Mouse (Mus musculus) lung, postnatal 0 days (tissue): ENCODE measurements around the gene Mtfr2. TPM values are rescaled to one million over a fixed set of nuclear protein-coding genes. Genes with fewer than 3 reads are reported as not detected.
A peak's percentile ranks its signal among the peaks of the same experiment; 100 is the strongest.

Experiments used
- ATAC-seq: fragments of 200-750 bp; cut with Nextera tagmentation; 2 replicates; pipeline ENCODE4 v1.8.0; 2017; ENCODE audit warnings: moderate library complexity
- DNase-seq: peaks from one replicate; pipeline ENCODE4 v3.0.0-alpha.2; 2016; ENCODE audit warnings: low spot score
- H3K27ac ChIP-seq: fragments of 300-500 bp; sonication (generic); 2 replicates; pipeline ENCODE4 v1.5.1; 2014; ENCODE audit warnings: antibody characterized with exemption, mild to moderate bottlenecking, low read length, mixed read lengths
- H3K27me3 ChIP-seq: fragments of 300-500 bp; sonication (generic); replicated peaks from 2 replicates; pipeline ENCODE4 v1.6.1; 2014; ENCODE audit warnings: low read length, mixed read lengths; ENCODE audit not compliant: insufficient read depth
- H3K36me3 ChIP-seq: fragments of 300-500 bp; sonication (generic); 2 replicates; pipeline ENCODE4 v1.6.1; 2014; ENCODE audit warnings: low read length, mixed read lengths; ENCODE audit not compliant: insufficient read depth
- H3K4me1 ChIP-seq: fragments of 300-500 bp; sonication (generic); 2 replicates; pipeline ENCODE4 v1.6.1; 2014; ENCODE audit warnings: antibody characterized with exemption, low read depth, low read length, mixed read lengths; ENCODE audit not compliant: insufficient read depth
- H3K4me2 ChIP-seq: fragments of 300-500 bp; sonication (generic); replicated peaks from 2 replicates; pipeline ENCODE4 v1.6.1; 2014; ENCODE audit warnings: low read depth, mild to moderate bottlenecking, low read length, moderate library complexity, mixed read lengths
- H3K4me3 ChIP-seq: fragments of 300-500 bp; sonication (generic); 2 replicates; pipeline ENCODE4 v1.5.1; 2014; ENCODE audit warnings: low read depth, low read length
- H3K9ac ChIP-seq: fragments of 300-500 bp; sonication (generic); replicated peaks from 2 replicates; pipeline ENCODE4 v1.6.1; 2014; ENCODE audit warnings: low read depth, mild to moderate bottlenecking
- H3K9me3 ChIP-seq: fragments of 300-500 bp; sonication (generic); 2 replicates; pipeline ENCODE4 v1.6.1; 2016; ENCODE audit warnings: low read length, mixed read lengths
- CTCF ChIP-seq: IDR thresholded peaks from 2 replicates; pipeline ENCODE4 v1.5.1; 2016; ENCODE audit warnings: antibody characterized with exemption, mild to moderate bottlenecking
- EP300 ChIP-seq: IDR thresholded peaks from 2 replicates; pipeline ENCODE4 v1.6.1; 2016; ENCODE audit warnings: antibody characterized with exemption, mild to moderate bottlenecking, control low read depth
- WGBS: fragments of 180-500 bp; shearing (Covaris S2); extraction: QIAGEN DNeasy Blood & Tissue Kit; methylation state at CpG from one replicate; pipeline ENCODE4 v1.1.7; 2014; 5-methylcytosine and 5-hydroxymethylcytosine counted together
- polyA plus RNA-seq: library from polyadenylated mRNA; unstranded; fragments of >200 nt; fragmentation: Nextera tagmentation; extraction: Ambion mirVana; gene quantifications from 2 replicates; pipeline ENCODE4 v1.2.1, GENCODE M21; 2015

Mtfr2 gene
- 0.29 and 0.63 TPM in 2 replicates for polyA plus RNA-seq

DNA sequence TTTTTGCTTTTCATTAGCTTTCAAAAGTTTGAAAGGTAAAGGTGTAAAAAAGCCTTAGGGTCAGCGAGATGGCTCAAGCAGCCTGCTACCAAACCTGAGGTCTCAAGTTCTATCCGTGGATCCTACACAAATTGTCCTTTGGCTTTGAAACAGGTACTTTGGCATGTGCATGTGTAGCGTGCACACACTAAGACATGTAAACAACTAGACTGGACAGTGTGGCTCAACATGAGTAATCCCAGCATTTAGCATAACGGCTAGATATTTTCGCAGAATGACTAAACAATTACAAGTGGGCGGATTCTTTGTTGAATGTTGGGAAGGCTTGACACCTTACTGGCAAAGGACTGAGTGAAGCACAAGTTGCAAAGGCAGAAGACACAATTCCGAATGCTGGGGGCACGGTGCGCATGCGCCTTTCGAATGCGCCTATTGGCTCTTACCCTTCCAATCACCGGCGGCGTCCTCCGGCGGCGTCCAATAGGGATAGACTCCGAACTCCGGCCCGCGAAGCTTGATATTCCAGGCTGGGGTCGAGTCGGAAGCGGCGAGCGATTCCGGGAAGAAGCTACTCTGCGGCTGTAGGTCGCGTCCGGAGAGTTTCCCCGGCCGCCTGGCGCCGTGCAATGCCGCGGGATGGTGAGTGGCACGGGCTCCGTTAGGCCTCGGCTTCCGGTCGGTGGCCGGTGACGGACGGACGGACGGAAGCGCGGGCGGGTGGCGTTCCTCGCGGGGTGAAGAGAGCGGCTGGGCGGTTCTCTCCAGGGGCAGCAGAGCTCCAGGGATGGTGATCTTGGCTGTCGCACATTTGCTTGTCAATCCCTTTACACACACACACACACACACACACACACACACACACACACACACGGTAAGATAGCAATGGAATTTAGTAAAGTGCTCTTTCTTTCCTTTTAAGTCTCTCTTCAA lies at the start of gene Mtfr2:
Gene Mtfr2, plus strand, starts transcription at position 486 of the 930 bp plus-strand sequence.
- no peak within 1 kb of the TSS for H3K27ac ChIP-seq
- H3K27me3 ChIP-seq, result no peaks in the 10 kb centered on the region
- H3K9ac ChIP-seq, result no peak within 1 kb of the TSS
- H3K4me1 ChIP-seq, result peaks cover 4% of the 10 kb centered on the region; the same call in 1 of the 2 replicates
- under 1% methylated on average over 58 of the region's 58 CpGs for WGBS
- peak within 1 kb of the TSS; percentile 55 for H3K4me3 ChIP-seq
- TF ChIP-seq EP300 (no peak), CTCF (no peak)
- no peaks in the 10 kb centered on the region for H3K9me3 ChIP-seq
- peak; percentile 98 for ATAC-seq
- H3K4me2 ChIP-seq, result peak within 1 kb of the TSS; percentile 90
- peak; percentile 96 for DNase-seq
- H3K36me3 ChIP-seq, result 0 out of 2 replicates have a peak, but pooled peaks cover 7% of the 10 kb centered on the region

DNA sequence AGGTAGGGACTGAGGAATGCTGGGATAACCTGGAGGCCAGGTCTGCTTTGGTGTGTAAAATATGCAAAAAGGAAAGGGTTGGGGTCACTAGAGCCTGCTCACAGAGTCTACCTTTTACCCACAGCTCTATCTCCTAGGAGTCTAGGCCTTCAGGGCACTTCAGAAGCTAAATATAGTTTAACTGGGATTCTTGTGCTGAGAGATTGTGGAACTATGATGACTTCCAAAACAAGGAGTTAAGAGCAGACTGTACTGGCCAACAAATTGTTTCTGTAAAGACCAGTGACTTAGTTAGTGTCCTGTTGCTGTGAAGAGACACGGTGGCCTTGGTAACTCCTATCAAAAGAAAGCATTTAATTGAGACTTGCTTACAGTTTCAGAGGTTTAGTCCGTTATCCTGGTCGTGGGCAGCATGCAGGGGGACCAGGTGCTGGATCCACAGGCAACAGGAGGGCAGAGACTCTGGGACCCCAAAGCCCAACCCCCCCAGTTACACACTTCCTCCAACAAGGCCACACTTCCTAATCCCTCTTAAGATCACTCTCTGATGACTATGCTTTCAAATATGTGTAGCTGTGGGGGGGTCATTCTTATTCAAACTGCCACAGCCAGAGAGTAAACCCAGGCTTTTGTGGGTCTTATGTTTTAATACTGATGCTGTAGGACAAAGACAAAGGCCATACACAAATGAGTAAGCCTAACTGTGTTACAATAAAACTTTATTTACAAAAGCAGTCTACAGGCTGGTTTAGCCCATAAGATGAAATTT lies 49.2 kb upstream of the Mtfr2 start:
- TF ChIP-seq CTCF (no peak), EP300 (no peak)
- H3K9ac ChIP-seq, result no peak overlapping the region
- no peaks in the 10 kb centered on the region for H3K4me1 ChIP-seq
- no peak overlapping the region for H3K27ac ChIP-seq
- H3K27me3 ChIP-seq, result no peaks in the 10 kb centered on the region
- no peak overlapping the region for H3K4me3 ChIP-seq
- WGBS, result 60% methylated on average over 3 of the region's 3 CpGs
- H3K4me2 ChIP-seq, result no peak overlapping the region
- H3K36me3 ChIP-seq, result no peaks in the 10 kb centered on the region
- H3K9me3 ChIP-seq, result no peaks in the 10 kb centered on the region
- DNase-seq (no peak), ATAC-seq (no peak)

DNA sequence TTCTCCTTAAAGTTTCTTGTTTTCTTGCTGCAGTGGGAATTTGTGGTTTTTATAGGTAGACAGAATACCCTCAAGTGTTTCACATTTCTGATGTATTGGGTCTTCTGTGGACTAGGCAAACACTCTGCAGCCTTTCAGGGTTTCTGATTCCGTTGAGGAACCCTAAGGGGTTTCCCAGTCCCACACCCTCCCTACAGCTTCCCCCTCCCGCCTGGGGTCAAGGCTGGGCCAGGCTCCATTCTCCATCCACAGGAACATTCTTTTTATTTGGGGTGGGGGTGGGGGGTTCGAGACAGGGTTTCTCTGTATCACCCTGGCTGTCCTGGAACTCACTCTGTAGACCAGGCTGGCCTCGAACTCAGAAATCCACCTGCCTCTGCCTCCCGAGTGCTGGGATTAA lies 48.5 kb upstream of the Mtfr2 start:
- 63% methylated on average over 5 of the region's 5 CpGs for WGBS
- TF ChIP-seq EP300 (no peak), CTCF (no peak)

DNA sequence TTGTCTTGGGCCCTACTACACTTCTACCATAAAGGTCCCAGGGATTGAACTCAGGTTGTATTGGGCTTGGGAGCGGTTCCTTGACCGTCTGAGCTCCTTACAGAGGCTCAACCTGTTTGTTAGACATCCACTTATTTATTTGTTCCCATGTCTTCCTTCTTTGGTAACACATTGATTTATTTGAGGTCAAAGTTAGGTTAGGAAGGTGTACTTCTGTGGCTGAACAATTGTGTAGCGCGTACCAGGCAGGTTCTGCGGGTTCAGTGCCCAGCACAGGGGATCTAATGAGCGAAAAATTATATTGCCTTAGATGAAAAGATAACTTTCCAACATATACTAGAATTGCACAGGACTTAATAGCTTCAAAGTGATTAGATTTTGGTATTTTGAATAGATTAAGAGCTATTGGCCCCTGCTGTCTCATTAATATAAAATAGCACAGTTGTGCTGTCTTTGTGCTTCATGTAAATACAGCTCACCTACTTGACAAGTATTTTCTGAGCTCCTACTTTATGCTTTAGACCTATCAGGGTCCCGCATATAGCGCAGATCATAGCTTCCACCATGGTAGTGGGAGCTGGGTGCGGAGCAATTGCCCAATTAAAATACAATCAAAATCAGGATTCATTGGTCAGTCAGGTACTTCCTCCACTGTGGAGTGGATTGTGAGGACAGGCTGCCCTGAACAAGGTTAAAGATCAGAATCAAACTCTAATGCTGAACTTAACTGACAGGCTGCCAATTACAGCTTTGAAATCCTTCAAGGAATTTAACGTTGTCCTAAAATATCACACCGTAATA lies 36.4 kb upstream of the Mtfr2 start:
- DNase-seq, result peak; percentile 35
- TF ChIP-seq EP300, result no peak
- no peak for TF ChIP-seq CTCF
- H3K4me2 ChIP-seq, result peak overlapping the region; percentile 60
- H3K9me3 ChIP-seq, result no peaks in the 10 kb centered on the region
- ATAC-seq, result no peak
- no peaks in the 10 kb centered on the region for H3K27me3 ChIP-seq
- no peaks in the 10 kb centered on the region for H3K36me3 ChIP-seq
- peak overlapping the region; percentile 99 for H3K27ac ChIP-seq
- 42% methylated on average over 11 of the region's 11 CpGs for WGBS
- peak overlapping the region; percentile 62 for H3K9ac ChIP-seq
- H3K4me1 ChIP-seq, result peaks cover 4% of the 10 kb centered on the region; the same call in 1 of the 2 replicates
- peak overlapping the region; percentile 80 for H3K4me3 ChIP-seq

More for the DNA sequence above, 48.5 kb upstream of the Mtfr2 start:
- Histone ChIP-seq H3K9ac (no peak overlapping the region), H3K27me3 (no peaks in the 10 kb centered on the region), H3K4me1 (no peaks in the 10 kb centered on the region), H3K9me3 (no peaks in the 10 kb centered on the region), H3K36me3 (no peaks in the 10 kb centered on the region), H3K27ac (no peak overlapping the region), H3K4me2 (no peak overlapping the region), H3K4me3 (no peak overlapping the region)
- ATAC-seq (no peak), DNase-seq (no peak)

DNA sequence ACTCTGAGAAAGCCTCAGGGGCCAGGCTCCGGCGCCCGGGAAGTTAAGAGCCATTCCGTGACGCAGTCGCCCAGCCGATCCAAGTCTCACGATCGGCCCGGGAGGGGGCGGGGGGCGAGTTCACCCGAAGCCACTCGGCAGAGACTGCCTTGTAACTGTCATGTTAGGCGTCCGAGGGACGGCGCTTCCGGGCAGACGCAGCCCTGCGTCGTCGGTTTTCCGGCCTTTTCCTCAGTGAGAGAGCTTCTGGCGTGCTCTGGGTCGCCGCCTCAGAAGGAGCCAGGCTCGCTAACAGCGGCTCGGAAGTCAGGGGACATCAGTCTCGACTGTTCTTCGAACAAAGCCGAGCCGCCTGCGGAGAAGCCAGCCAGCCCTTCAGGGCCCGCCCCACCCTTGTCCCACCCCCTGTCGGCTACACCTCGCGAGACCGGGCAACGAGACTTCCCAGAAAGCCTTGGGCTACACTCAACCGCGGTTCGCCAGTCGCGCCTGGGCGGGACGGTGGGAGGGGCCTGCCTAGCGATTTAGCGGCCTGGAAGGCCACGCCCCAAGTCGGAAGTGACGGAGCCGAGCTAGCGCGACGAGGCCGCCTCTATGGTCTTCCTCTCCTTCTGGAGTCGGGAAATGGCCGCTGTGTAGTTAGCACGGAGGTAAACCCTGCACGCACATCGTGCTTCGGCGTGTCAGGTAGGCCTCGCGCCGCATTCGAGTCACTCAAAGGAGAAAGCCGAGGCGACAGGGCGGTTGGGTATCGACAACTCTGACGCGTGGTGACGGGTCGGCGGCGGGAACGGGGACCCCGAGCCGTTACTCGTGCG lies 35.4 kb upstream of the Mtfr2 start, which contains the start of gene Bclaf1:
Gene Bclaf1, plus strand, starts transcription at position 552 of the 818 bp plus-strand sequence.
- Histone ChIP-seq H3K4me2 (peak within 1 kb of the TSS; percentile 73), H3K4me1 (peaks cover 4% of the 10 kb centered on the region; the same call in 1 of the 2 replicates), H3K9me3 (no peaks in the 10 kb centered on the region), H3K9ac (peak within 1 kb of the TSS; percentile 86), H3K36me3 (no peaks in the 10 kb centered on the region), H3K27me3 (no peaks in the 10 kb centered on the region), H3K27ac (peak within 1 kb of the TSS; percentile 99), H3K4me3 (peak within 1 kb of the TSS; percentile 80)
- no peak for TF ChIP-seq CTCF
- peak; percentile 88 for TF ChIP-seq EP300
- ATAC-seq, result peak; percentile 98
- WGBS, result 1% methylated on average over 76 of the region's 84 CpGs
- peak; percentile 100 for DNase-seq
